Mouse (Mus musculus) kidney, embryonic 15.5 days (tissue): ENCODE measurements around the gene Cep72. TPM values are rescaled to one million over a fixed set of nuclear protein-coding genes. Genes with fewer than 3 reads are reported as not detected.
"Not testable (repeated sequence)": the region's sequence is repeated elsewhere in the genome, so short reads cannot be mapped to it uniquely, and the experiment has no call there.

Source experiments
- ATAC-seq: fragments of 200-750 bp; cut with Nextera tagmentation; replicated peaks from 2 replicates; pipeline ENCODE4 v1.8.0; 2017; ENCODE audit warnings: moderate TSS enrichment; ENCODE audit not compliant: low FRiP score
- H3K27ac ChIP-seq: fragments of 300-500 bp; sonication (generic); 2 replicates; pipeline ENCODE4 v1.5.1; 2015; ENCODE audit warnings: mild to moderate bottlenecking, inconsistent platforms
- H3K27me3 ChIP-seq: fragments of 300-500 bp; sonication (generic); 2 replicates; pipeline ENCODE4 v1.6.1; 2015; ENCODE audit warnings: inconsistent platforms
- H3K36me3 ChIP-seq: fragments of 300-500 bp; sonication (generic); 2 replicates; pipeline ENCODE4 v1.6.1; 2015; ENCODE audit warnings: inconsistent platforms
- H3K4me1 ChIP-seq: fragments of 300-500 bp; sonication (generic); 2 replicates; pipeline ENCODE4 v1.6.1; 2015; ENCODE audit warnings: inconsistent platforms
- H3K4me2 ChIP-seq: fragments of 300-500 bp; sonication (generic); 2 replicates; pipeline ENCODE4 v1.6.1; 2015; ENCODE audit warnings: moderate library complexity, mild to moderate bottlenecking, inconsistent platforms
- H3K4me3 ChIP-seq: fragments of 300-500 bp; sonication (generic); replicated peaks from 2 replicates; pipeline ENCODE4 v1.5.1; 2015; ENCODE audit warnings: mild to moderate bottlenecking, inconsistent platforms
- H3K9ac ChIP-seq: fragments of 300-500 bp; sonication (generic); 2 replicates; pipeline ENCODE4 v1.6.1; 2015; ENCODE audit warnings: mild to moderate bottlenecking, inconsistent platforms
- H3K9me3 ChIP-seq: fragments of 300-500 bp; sonication (generic); replicated peaks from 2 replicates; pipeline ENCODE4 v1.6.1; 2016; ENCODE audit warnings: inconsistent platforms
- WGBS: fragments of 180-500 bp; shearing (Covaris S2); methylation state at CpG from one replicate; pipeline ENCODE4 v1.1.7; 2015; ENCODE audit warnings: mixed read lengths; 5-methylcytosine and 5-hydroxymethylcytosine counted together
- polyA plus RNA-seq: library from polyadenylated mRNA; unstranded; fragments of >200 nt; fragmentation: Nextera tagmentation; extraction: Ambion mirVana; gene quantifications from 2 replicates; pipeline ENCODE4 v1.2.1, GENCODE M21; 2015

Cep72 gene
- polyA plus RNA-seq, 1 experiment from 2014 or later: 16.5 TPM

DNA sequence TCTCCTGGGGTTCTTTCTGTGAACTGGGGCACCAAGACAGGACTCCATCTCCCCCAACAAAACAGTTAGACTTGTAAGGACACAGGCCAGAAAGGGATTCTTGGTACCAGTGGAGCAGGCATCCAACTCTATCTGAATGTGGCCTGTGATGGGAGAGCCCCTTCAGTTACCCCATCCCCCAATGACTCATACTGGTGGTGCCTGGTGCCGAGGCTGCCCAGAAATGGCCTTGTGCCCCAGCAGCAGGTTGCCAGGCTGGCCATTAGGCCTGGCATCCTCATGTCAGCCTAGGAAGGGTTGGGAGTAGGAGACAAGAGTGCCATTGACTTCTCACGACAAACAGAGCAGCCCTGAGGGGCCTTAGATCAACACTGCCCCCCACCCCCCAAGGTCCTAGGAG is 34.0 kb downstream of the Cep72 start:
- Histone ChIP-seq H3K27ac (no peak overlapping the region), H3K4me3 (no peak overlapping the region), H3K9me3 (no peaks in the 10 kb centered on the region), H3K9ac (no peak overlapping the region), H3K4me1 (no peaks in the 10 kb centered on the region), H3K36me3 (no peaks in the 10 kb centered on the region), H3K27me3 (no peaks in the 10 kb centered on the region), H3K4me2 (no peak overlapping the region)
- WGBS: 64% methylated on average over 2 of the region's 2 CpGs
- ATAC-seq: no peak

DNA sequence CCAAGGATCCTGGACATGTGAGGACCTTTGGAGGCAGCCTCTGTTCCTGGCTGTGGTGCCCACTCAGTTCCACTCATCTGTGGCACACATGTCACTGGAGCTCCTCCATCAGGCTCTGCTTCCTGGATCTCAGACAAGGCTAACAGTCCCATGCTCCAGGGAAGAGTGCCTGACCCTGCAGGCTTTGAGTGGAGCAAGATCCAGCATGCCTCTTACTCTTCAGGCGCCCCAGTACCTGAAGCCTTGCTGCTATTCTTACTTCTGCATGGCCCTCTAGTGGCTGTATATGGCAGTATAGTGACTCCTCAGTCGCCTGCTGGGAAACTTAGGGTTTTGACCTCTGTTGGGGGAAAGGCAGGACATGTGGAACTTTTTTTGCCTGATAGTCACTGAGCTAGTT is 35.9 kb downstream of the Cep72 start:
- ATAC-seq: 0 out of 2 replicates have a peak, but pooled peaks have one; percentile 40
- 15% methylated on average over 2 of the region's 2 CpGs for WGBS

DNA sequence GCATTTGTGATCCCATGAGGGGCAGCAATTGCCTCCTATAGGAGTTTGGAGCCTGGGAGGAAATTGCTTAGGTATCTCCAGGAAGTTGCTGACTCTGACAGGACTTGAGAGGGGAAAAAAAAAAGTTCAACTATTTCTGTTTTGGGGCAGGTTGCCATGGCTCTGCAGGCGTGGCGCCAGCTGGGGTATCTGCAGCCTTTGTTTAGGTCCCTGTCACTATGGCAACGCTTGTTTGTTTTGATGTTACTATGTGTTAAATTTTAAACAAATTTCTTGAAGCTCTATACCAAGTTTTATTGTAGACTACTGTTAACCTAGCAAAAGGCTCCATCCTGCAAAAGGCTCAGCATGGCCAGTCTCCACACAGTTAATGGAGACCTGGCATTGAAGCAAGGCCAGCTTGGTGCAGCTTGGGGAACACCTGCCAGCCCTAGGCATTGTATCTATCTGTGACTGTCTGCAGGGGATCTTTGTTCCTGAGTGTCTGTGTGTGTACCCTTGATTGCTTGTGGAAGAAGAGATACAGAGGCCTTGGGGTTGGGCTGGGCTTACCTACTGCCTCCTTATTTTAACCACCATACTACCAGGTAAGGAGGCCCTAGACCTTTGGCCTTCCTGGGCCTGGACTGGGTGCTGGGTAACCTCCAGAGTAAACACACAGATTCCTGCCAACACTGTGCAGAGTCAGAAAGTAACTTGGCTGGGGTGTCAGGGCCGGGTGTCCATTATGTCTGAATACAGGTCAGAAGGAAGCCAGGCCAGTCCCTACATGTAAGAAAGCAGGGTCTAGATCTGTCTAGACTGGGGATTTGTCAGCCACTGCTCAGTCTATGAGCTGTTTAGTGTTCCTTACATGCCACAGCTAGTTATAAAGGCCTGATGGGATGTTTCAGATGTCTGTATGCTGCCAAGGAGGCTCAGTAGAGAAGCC is 36.7 kb downstream of the Cep72 start:
- Histone ChIP-seq H3K4me2 (no peak overlapping the region), H3K9me3 (no peaks in the 10 kb centered on the region), H3K27me3 (no peaks in the 10 kb centered on the region), H3K9ac (no peak overlapping the region), H3K4me1 (no peaks in the 10 kb centered on the region), H3K27ac (no peak overlapping the region), H3K36me3 (no peaks in the 10 kb centered on the region), H3K4me3 (no peak overlapping the region)
- ATAC-seq: no peak
- 75% methylated on average over 4 of the region's 4 CpGs for WGBS

More for the DNA sequence above, 35.9 kb downstream of the Cep72 start:
- Histone ChIP-seq H3K9me3 (no peaks in the 10 kb centered on the region), H3K27me3 (no peaks in the 10 kb centered on the region), H3K36me3 (no peaks in the 10 kb centered on the region), H3K4me1 (no peaks in the 10 kb centered on the region), H3K9ac (no peak overlapping the region), H3K4me2 (no peak overlapping the region), H3K27ac (no peak overlapping the region), H3K4me3 (no peak overlapping the region)

DNA sequence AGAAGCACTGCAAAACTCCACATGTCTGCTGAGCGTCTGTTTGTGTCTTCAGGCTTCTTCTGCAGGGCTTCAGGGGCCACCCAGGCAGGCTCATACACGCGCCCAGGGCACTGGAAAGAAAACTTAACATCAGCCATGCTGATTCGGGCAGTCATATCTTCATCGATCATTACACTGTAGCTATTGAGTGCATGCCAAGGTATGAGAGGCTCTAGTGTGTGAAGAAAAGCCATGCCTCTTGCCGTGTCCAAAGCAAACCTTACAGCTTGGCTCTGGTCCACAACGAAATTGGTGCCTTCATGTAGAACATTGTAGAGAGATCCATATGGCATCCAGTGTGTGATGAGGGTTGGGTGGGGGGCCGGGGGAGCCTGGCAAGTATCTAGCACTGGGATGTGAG is 43.1 kb downstream of the Cep72 start:
- 88% methylated on average over 8 of the region's 8 CpGs for WGBS
- H3K4me2 ChIP-seq: not testable (repeated sequence)

DNA sequence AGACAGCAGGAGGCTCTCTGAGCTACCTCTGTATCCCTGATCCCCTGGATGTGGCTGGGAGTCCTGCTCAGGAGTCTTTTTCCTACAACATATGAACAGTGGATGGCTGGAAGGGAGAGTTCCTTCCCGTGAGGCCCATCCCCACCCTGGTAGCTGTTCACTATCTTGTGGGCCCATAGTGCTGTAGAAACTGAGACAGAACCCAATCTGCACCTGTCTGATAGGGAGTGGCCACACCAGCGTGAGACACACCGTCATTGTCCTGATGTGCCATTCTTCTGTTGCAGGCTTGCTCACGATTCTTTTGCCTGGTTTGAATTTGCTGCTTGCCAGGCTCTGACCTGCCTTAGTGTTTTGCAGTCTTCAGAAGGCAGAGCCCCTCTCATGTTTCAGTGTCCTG is 44.7 kb downstream of the Cep72 start:
- 68% methylated on average over 4 of the region's 4 CpGs for WGBS
- H3K4me1 ChIP-seq: no peaks in the 10 kb centered on the region
- no peak overlapping the region for H3K4me2 ChIP-seq
- no peaks in the 10 kb centered on the region for H3K36me3 ChIP-seq
- H3K9me3 ChIP-seq: no peaks in the 10 kb centered on the region
- H3K9ac ChIP-seq: no peak overlapping the region
- H3K27ac ChIP-seq: no peak overlapping the region
- 0 out of 2 replicates have a peak, but pooled peaks have one; percentile 25 for ATAC-seq
- H3K4me3 ChIP-seq: no peak overlapping the region
- no peaks in the 10 kb centered on the region for H3K27me3 ChIP-seq

More for the DNA sequence above, 43.1 kb downstream of the Cep72 start:
- H3K27ac ChIP-seq, H3K4me1 ChIP-seq, H3K27me3 ChIP-seq, H3K36me3 ChIP-seq, H3K4me3 ChIP-seq, ATAC-seq, H3K9me3 ChIP-seq, H3K9ac ChIP-seq: not testable (repeated sequence)

DNA sequence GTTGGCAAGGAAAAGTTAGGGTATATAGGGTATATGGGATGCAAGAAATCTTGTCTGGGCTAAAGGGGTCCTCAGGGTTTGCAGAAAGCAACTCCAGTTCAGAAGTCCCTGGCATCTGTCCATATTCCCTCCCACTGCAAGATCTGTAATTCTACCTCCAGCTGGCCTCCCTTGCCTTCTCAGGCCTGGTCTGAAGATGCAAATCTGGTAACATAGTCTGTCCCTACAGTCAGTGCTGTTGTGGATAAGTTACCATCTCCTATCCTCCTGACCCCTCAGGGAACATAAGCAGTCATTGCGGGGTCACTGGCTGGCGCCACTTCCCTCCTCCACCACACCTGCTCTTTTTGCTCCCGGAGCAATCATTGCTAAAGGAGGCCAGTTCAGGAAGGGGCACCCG is 46.2 kb downstream of the Cep72 start:
- H3K36me3 ChIP-seq: no peaks in the 10 kb centered on the region
- 59% methylated on average over 4 of the region's 4 CpGs for WGBS
- H3K4me2 ChIP-seq: no peak overlapping the region
- ATAC-seq: peak; percentile 61; the same call in 1 of the 2 replicates
- no peaks in the 10 kb centered on the region for H3K9me3 ChIP-seq
- no peak overlapping the region for H3K27ac ChIP-seq
- H3K27me3 ChIP-seq: peaks cover 12% of the 10 kb centered on the region
- no peak overlapping the region for H3K4me3 ChIP-seq
- H3K4me1 ChIP-seq: no peaks in the 10 kb centered on the region
- no peak overlapping the region for H3K9ac ChIP-seq

DNA sequence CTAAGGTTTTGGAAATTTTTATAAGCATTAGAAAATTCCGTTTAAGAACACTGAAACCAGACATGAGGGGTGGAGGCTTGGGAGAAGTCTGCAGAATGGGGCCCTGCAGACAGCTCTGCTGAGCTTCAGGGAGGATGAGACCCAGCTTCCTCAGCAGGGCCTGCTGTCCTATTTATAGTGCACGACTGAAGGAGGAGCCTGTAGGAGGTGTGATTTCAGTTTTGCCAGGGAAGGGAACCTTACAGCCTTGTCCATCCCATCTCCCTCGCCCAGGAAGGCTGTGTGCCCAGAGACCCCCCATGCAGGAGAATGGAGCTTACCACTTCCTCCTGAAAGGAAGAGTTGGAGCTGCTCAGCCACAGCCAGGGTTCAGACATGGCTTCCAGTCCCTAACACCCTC is 51.4 kb downstream of the Cep72 start:
- peak overlapping the region; percentile 56 for H3K4me3 ChIP-seq
- peaks cover 22% of the 10 kb centered on the region for H3K4me1 ChIP-seq
- WGBS: 11% methylated on average over 3 of the region's 3 CpGs
- H3K27ac ChIP-seq: no peak overlapping the region
- ATAC-seq: no peak
- no peak overlapping the region for H3K9ac ChIP-seq
- peak overlapping the region; percentile 99 for H3K4me2 ChIP-seq
- H3K27me3 ChIP-seq: peaks cover 60% of the 10 kb centered on the region
- H3K36me3 ChIP-seq: no peaks in the 10 kb centered on the region
- no peaks in the 10 kb centered on the region for H3K9me3 ChIP-seq

DNA sequence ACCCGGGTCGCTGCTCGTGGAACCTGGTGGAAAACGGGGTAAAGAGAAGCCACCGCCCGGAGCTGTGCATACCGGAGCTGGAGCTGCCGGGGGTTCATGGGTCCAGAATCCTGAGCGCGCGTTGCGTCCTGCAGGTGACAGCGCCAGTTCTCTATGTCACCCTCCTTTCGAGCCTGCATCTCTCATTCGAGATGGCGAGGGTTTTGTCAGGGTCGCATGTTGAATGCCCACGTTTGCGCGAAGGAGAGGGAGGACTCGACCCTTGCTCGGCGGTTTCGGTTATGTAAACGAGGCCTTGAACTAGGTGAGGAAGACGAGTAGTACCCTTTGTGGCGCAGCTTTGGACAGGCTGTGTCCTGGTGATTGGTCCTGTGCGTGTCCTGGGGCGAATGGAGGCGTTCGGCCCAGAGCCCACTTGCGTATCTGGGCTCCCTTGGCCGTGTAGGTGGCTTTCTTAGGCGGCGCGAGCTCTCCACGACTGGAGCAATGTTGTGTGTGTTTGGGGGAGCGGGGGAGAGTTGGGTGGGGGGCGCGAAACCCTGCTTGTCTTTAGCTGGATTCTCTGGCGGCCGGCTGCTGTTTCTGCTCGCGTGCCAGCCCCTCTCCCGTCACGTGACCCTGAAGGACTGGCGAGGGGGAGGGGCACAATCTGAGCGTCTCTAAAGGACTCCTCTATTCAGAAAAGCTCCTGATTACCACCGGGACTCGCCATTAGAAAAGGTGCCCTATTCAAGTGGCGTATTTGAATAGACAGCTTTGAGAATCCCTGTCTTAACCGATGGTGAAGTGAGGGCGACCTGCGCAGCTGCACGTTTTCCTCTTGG is 52.1 kb downstream of the Cep72 start:
- no peak; the same call in 1 of the 2 replicates for ATAC-seq
- peak overlapping the region; percentile 56 for H3K4me3 ChIP-seq
- H3K4me1 ChIP-seq: peaks cover 22% of the 10 kb centered on the region
- peaks cover 61% of the 10 kb centered on the region for H3K27me3 ChIP-seq
- 1% methylated on average over 55 of the region's 55 CpGs for WGBS
- H3K9me3 ChIP-seq: no peaks in the 10 kb centered on the region
- no peak overlapping the region for H3K27ac ChIP-seq
- H3K9ac ChIP-seq: peak overlapping the region; percentile 29
- no peaks in the 10 kb centered on the region for H3K36me3 ChIP-seq
- peak overlapping the region; percentile 99 for H3K4me2 ChIP-seq

DNA sequence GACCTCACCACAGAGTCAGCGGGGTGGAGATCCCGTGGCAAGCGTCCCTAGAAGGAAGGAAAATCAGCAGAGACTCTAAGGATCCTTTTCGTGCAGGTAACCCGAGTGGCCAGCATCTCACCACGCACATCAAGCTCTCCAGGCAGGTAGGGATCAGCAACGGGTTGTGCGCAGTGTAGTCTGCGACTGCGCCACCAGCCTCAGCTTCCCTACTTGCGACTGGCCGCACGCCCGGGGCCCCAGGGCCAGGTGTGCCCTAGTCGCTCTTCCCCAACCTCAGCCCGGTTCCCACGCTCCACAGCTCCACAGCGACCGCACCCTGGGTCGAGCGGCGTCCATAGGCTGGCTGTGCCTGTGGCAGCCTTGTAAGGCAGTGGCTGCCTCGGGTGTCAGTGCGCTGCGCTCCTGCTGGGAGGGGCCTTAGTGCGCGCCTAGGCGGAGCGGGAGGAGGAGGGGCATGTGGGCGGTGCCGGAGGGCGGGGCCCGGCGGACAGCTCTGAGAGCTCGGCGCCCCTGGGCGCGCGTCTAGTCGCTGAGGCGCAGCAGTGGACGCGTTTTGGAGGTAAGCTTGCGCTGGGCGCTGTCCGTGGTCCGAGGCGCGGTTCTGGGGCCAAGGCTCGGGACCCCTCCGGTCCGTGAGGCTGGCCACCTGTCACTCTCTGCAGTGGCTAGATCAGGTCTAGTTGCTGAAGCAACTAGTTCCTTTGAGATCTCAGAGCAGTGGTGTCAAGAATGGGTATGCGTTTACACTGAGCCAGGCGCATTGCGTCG is 53.0 kb downstream of the Cep72 start, which contains the start of gene Tppp:
Gene Tppp, plus strand, starts transcription at position 460 of the 771 bp plus-strand sequence.
- H3K27me3 ChIP-seq: peaks cover 64% of the 10 kb centered on the region
- ATAC-seq: peak; percentile 97

DNA sequence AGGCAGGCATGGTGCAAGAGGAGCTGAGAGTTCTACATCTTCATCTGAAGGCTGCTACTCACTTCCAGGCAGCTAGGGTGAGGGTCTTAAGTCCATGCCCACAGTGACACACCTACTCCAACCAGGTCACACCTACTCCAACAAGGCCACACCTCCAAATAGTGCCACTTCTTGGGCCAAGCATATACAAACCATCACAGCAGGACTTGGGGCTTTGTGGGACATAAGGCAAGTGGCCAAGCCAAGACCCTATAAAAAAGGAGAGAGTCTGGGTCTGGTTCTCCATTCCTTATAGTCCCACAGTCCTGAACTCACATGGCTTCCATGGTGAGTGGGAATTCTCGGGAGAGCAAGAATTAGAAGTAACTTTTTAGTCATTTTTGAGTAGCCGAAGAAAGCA is 53.9 kb downstream of the Cep72 start:
- not testable (repeated sequence) for H3K4me3 ChIP-seq, H3K27ac ChIP-seq, H3K4me2 ChIP-seq, H3K9me3 ChIP-seq, H3K36me3 ChIP-seq, H3K9ac ChIP-seq, ATAC-seq
- H3K27me3 ChIP-seq: peaks cover 67% of the 10 kb centered on the region
- WGBS: 84% methylated on average over 2 of the region's 2 CpGs
- peaks cover 22% of the 10 kb centered on the region for H3K4me1 ChIP-seq

More for the DNA sequence above, 53.0 kb downstream of the Cep72 start, which contains the start of gene Tppp:
- Histone ChIP-seq H3K4me2 (peak within 1 kb of the TSS; percentile 99), H3K9me3 (no peaks in the 10 kb centered on the region), H3K9ac (peak within 1 kb of the TSS; percentile 49), H3K27ac (no peak within 1 kb of the TSS), H3K4me1 (peaks cover 22% of the 10 kb centered on the region), H3K36me3 (no peaks in the 10 kb centered on the region), H3K4me3 (peak within 1 kb of the TSS; percentile 56)
- WGBS: under 1% methylated on average over 56 of the region's 56 CpGs

DNA sequence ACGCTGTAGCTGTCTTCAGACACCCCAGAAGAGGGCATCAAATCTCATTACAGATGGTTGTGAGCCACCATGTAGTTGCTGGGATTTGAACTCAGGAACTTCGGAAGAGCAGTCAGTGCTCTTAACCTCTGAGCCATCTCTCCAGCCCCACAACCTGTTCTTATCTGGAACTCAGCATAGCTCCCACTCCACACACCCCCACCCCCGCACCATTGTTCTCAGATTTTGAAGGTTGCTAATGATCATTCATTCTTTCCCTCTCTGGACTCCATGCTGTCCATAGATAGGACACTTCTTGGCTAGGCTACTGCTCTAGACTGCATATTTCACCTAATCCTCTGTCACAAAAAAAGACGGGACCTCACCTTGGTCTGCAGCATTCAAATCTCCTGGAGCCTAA is 55.2 kb downstream of the Cep72 start:
- not testable (repeated sequence) for H3K4me2 ChIP-seq, H3K9me3 ChIP-seq, H3K9ac ChIP-seq, H3K36me3 ChIP-seq, H3K27ac ChIP-seq, ATAC-seq, H3K4me3 ChIP-seq
- WGBS: 86% methylated on average over 4 of the region's 4 CpGs
- H3K4me1 ChIP-seq: peaks cover 22% of the 10 kb centered on the region
- H3K27me3 ChIP-seq: peaks cover 75% of the 10 kb centered on the region
